In the genomic region with DNA sequence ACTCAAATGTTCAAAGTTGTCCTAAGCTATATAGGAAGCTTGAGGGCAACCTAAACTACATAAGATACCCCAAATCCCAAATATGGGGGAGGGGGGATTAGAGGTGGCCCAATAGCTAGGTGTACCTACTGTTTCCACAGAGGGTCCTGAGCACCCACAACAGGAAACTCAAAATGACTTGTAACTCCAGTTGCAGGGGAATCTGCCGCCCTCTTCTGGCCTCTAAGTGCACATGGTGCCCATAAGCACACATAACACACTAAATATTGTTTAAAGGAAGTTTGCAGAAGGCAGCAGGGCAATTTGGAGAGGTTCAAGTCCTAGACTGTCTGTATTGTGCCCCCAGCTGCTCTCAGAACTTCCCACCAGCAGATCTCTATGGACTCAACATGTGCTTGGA, we compare ENCODE assay signal across 12 mouse cellular contexts. TPM values are rescaled to one million over a fixed set of nuclear protein-coding genes. Genes with fewer than 3 reads are reported as not detected.
A peak's percentile ranks its signal among the peaks of the same experiment; 100 is the strongest.
DNase-seq lines count a peak whose midpoint lies in the region; ATAC-seq and TF ChIP-seq lines count a peak whose summit lies in the region.
"Had no signal": no experiment of that assay in that cellular context is flagged by ENCODE, and none has a peak within 500 bp of the region (broad histone marks: within the 10 kb centered on the region; RNA-seq: fewer than 3 reads in every experiment).

No protein-coding gene starts in this region.

- H3K27me3 ChIP-seq in cerebellum, adult 2 months (ENCODE audit: control insufficient read depth, insufficient read depth, low read length): no peaks in the 10 kb centered on the region
- no peaks in the 10 kb centered on the region for H3K27me3 ChIP-seq in CH12.LX (replicated peaks)
- H3K27me3 ChIP-seq: megakaryocyte, embryonic 14.5 days; neural tube, embryonic 12.5 days had no signal

- H3K4me2 ChIP-seq in CH12.LX (ENCODE audit: insufficient read depth, low read depth, poor library complexity, severe bottlenecking): no peak overlapping the region
- H3K4me2 ChIP-seq: neural tube, embryonic 12.5 days had no signal

- H3K9me3 ChIP-seq in CH12.LX (replicated peaks; ENCODE audit: low read length): no peaks in the 10 kb centered on the region
- H3K9me3 ChIP-seq: megakaryocyte, embryonic 14.5 days; neural tube, embryonic 12.5 days had no signal

- TF ChIP-seq RAD21 in CH12.LX (IDR thresholded peaks at IDR 0.05; ENCODE audit: low read depth, low read length): peak; percentile 59

- peaks cover 5% of the 10 kb centered on the region for H3K4me1 ChIP-seq in cerebellum, adult 2 months (ENCODE audit: control insufficient read depth, insufficient read depth, low read length)
- H3K4me1 ChIP-seq in CH12.LX (ENCODE audit: control insufficient read depth in 1 of 2, insufficient read depth in 2 of 2): peaks cover 0 to 12% of the 10 kb centered on the region in 2 experiments; a peak in 2 of 4 replicates
- H3K4me1 ChIP-seq: neural tube, embryonic 12.5 days had no signal

- H3K4me3 ChIP-seq in cerebellum, adult 2 months (replicated peaks; ENCODE audit: insufficient read depth, low read depth, low read length): no peak overlapping the region
- H3K4me3 ChIP-seq in layer of hippocampus, adult 2 months: no peak overlapping the region
- no peak overlapping the region for H3K4me3 ChIP-seq in CH12.LX (replicated peaks in 1 of 3; ENCODE audit: low read depth in 2 of 3, low read length in 2 of 3, poor library complexity in 1 of 3)
- H3K4me3 ChIP-seq: megakaryocyte, embryonic 14.5 days; neural tube, embryonic 12.5 days had no signal

- WGBS in cerebellum, adult 2 months: 50% methylated on average over 1 of the region's 1 CpGs

- H3K79me2 ChIP-seq in CH12.LX (replicated peaks; ENCODE audit: control insufficient read depth, extremely low read depth, insufficient read depth, poor library complexity, severe bottlenecking): no peaks in the 10 kb centered on the region

- in situ Hi-C loops in CH12.LX (cut with MboI; ENCODE audit: low pct_ligation_motif_present, low pct_unique_long_range_greater_than_20kb, low sequenced_read_pairs): loop anchor here (5.0 to 10.0 kb wide), 2 partner anchors 332 to 430 kb away; partner anchors contain the start of gene Irf2bp2

- TF ChIP-seq EP300 in CH12.LX (IDR thresholded peaks at IDR 0.05; ENCODE audit: low read length): no peak

- H3K27ac ChIP-seq in cerebellum, adult 2 months (ENCODE audit: insufficient read depth, low read length): no peak overlapping the region
- no peak overlapping the region for H3K27ac ChIP-seq in layer of hippocampus, adult 2 months
- H3K27ac ChIP-seq in CH12.LX (ENCODE audit: insufficient read depth, low read depth): no peak overlapping the region
- H3K27ac ChIP-seq: neural tube, embryonic 12.5 days had no signal

- DNase-seq in cerebellum, adult 2 months: no peak
- DNase-seq in layer of hippocampus, adult 2 months (ENCODE audit: low spot score in 2 of 2): no peak
- DNase-seq in layer of hippocampus, postnatal 14 days (ENCODE audit: low spot score in 2 of 2): no peak
- no peak for DNase-seq in CH12.LX (ENCODE audit: extremely low read depth)
- DNase-seq in induced T-regulatory cell, adult 2 months (ENCODE audit: low read depth): peak; percentile 50
- DNase-seq in gastrocnemius, postnatal 4 days (ENCODE audit: low spot score in 2 of 2): no peak
- no peak for DNase-seq in left cerebral cortex, adult 9 months (ENCODE audit: low spot score in 2 of 2)
- DNase-seq: adrenal gland, postnatal 10 days; heart, postnatal 4 days had no signal

- H3K9ac ChIP-seq in CH12.LX (ENCODE audit: insufficient read depth, low read depth): no peak overlapping the region
- H3K9ac ChIP-seq: neural tube, embryonic 12.5 days had no signal

- no peak for TF ChIP-seq POLR2A in cerebellum, adult 2 months (IDR thresholded peaks at IDR 0.05; ENCODE audit: borderline replicate concordance, insufficient read depth, low read length)
- no peak for TF ChIP-seq POLR2A in CH12.LX (IDR thresholded peaks at IDR 0.05; ENCODE audit: low read depth, low read length)

- no peak for ATAC-seq in cerebellum, adult (ENCODE audit: insufficient number of reproducible peaks, low FRiP score, low TSS enrichment)

- peaks cover 58 to 90% of the 10 kb centered on the region in 2 experiments for H3K36me3 ChIP-seq in CH12.LX (replicated peaks in 1 of 2; ENCODE audit: control insufficient read depth in 1 of 2, insufficient read depth in 1 of 2, low read length in 1 of 2)

- dilution Hi-C loops in CH12.LX (cut with MboI; ENCODE audit: extremely low pct_ligation_motif_present, extremely low pct_unique_long_range_greater_than_20kb, low sequenced_read_pairs): no loop called here

- peak; percentile 30; the same call in 1 of the 2 replicates for TF ChIP-seq CTCF in cerebellum, adult 2 months (IDR thresholded peaks at IDR 0.05; ENCODE audit: borderline replicate concordance, insufficient read depth, low read depth, low read length)
- TF ChIP-seq CTCF in layer of hippocampus, adult 2 months (conservative IDR thresholded peaks at IDR 0.05): peak; percentile 72
- TF ChIP-seq CTCF in CH12.LX (conservative IDR thresholded peaks at IDR 0.05 in 1 of 2, IDR thresholded peaks at IDR 0.05 in 1 of 2; ENCODE audit: low read depth in 2 of 2, low read length in 2 of 2): peak; percentile 37 to 67; a peak in 3 of 4 replicates

TF ChIP-seq in CH12.LX, 34 proteins besides CTCF, POLR2A, EP300 and RAD21:
- TF ChIP-seq MYC (IDR thresholded peaks at IDR 0.05; ENCODE audit: low read depth, low read length) (no peak), SMC3 (IDR thresholded peaks at IDR 0.05; ENCODE audit: low read depth, low read length) (peak; percentile 57)
TF ChIP-seq in CH12.LX: peak in this region for 1.

RNA-seq across cellular contexts. Expression of gene Tomm20, which starts 18.6 kb away (rescaled TPM):
- 195 and 202 TPM in 2 replicates for polyA plus RNA-seq in cerebellum, adult 2 months (2012; rRNA removed)
- total RNA-seq in layer of hippocampus, adult 2 months (2021): 100 to 1,000 TPM; 209 to 214 TPM
- 100 to 1,000 TPM; 165 to 178 TPM for total RNA-seq in layer of hippocampus, postnatal 14 days (2021)
- total RNA-seq in CH12.LX (2012; rRNA removed) (337 and 394 TPM in 2 replicates), CH12.LX (2014; rRNA removed) (130 and 151 TPM in 2 replicates)
- polyA plus RNA-seq in CH12.LX (2012; ENCODE audit: insufficient read length, low read depth): 513 TPM in 2 replicates
- total RNA-seq in gastrocnemius, postnatal 4 days (2021): 100 to 1,000 TPM; 108 to 118 TPM

RNA-seq across cellular contexts. Expression of gene Rbm34, which starts 43.8 kb away (rescaled TPM):
- 10.6 and 10.8 TPM in 2 replicates for polyA plus RNA-seq in cerebellum, adult 2 months (2012; rRNA removed)
- total RNA-seq in layer of hippocampus, adult 2 months (2021): 10 to 100 TPM; 12.1 to 12.9 TPM
- 10 to 100 TPM; 14.0 to 14.8 TPM for total RNA-seq in layer of hippocampus, postnatal 14 days (2021)
- total RNA-seq in CH12.LX (2012; rRNA removed) (24.8 and 29.8 TPM in 2 replicates), CH12.LX (2014; rRNA removed) (42.7 and 47.2 TPM in 2 replicates)
- polyA plus RNA-seq in CH12.LX (2012; ENCODE audit: insufficient read length, low read depth): 42.3 and 52.4 TPM in 2 replicates
- total RNA-seq in gastrocnemius, postnatal 4 days (2021): 10 to 100 TPM; 10.3 to 10.4 TPM
